In the genomic region with DNA sequence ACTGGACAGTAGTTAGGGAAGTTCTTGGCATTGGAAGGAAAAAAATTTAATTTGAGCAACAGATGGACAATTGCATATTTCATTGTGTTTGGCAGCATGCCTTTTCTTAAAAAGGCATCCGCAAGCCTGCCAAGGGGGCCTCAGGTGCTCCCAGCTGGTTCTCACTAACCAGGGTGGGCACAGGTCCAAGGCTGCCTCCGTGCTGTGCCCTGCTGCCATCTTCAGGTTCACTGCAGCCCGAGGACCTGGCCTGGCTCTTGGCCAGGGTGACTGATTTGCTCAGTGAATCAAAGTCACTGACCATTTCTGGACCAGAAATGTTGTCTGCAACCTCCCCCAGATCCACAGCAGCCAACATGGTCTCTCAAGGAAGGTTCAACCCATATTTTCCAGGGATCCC, we compare ENCODE assay signal across 11 mouse cellular contexts.
DNase-seq lines count a peak whose midpoint lies in the region; ATAC-seq and TF ChIP-seq lines count a peak whose summit lies in the region.
"Had no signal": no experiment of that assay in that cellular context is flagged by ENCODE, and none has a peak within 500 bp of the region (broad histone marks: within the 10 kb centered on the region; RNA-seq: fewer than 3 reads in every experiment).

No protein-coding gene starts in this region.

- 33% methylated on average over 3 of the region's 3 CpGs for WGBS in limb, embryonic 14.5 days
- WGBS in limb, embryonic 10.5 days, result 84% methylated on average over 3 of the region's 3 CpGs
- WGBS in cerebellum, adult 2 months, result 3% methylated on average over 3 of the region's 3 CpGs

- ATAC-seq in frontal cortex, adult (ENCODE audit: low TSS enrichment), result no peak
- no peak for ATAC-seq in limb, embryonic 14.5 days (ENCODE audit: low FRiP score, low read depth)
- ATAC-seq in inflammation-experienced regulatory T-cells, adult 6 months, result no peak
- ATAC-seq: activated CD4-positive, CD25-positive, alpha-beta regulatory T cell, adult 4 months had no signal

- H3K9ac ChIP-seq in limb, embryonic 14.5 days (ENCODE audit: low read depth, low read length, severe bottlenecking), result no peak overlapping the region
- H3K9ac ChIP-seq: lung, embryonic 15.5 days had no signal

- no peak overlapping the region for H3K4me3 ChIP-seq in limb, embryonic 14.5 days (replicated peaks; ENCODE audit: low read length)
- H3K4me3 ChIP-seq in limb, embryonic 10.5 days, result no peak overlapping the region
- no peak overlapping the region for H3K4me3 ChIP-seq in cerebellum, adult 2 months (replicated peaks; ENCODE audit: insufficient read depth, low read depth, low read length)
- H3K4me3 ChIP-seq: hindbrain, embryonic 10.5 days; lung, embryonic 15.5 days had no signal

- DNase-seq in frontal cortex, postnatal 14 days (ENCODE audit: low spot score in 2 of 2), result peak; percentile 4 to 8
- peak; percentile 48 for DNase-seq in limb, embryonic 14.5 days (ENCODE audit: low spot score)
- DNase-seq in limb, embryonic 10.5 days (ENCODE audit: low spot score), result no peak
- DNase-seq in cerebellum, adult 2 months, result peak; percentile 81 to 85
- DNase-seq in kidney, postnatal 25 days, result peak; percentile 85 to 86
- no peak for DNase-seq in T-cell, adult 2 months (ENCODE audit: low spot score)

- peaks cover 6% of the 10 kb centered on the region for H3K4me1 ChIP-seq in limb, embryonic 14.5 days (ENCODE audit: control insufficient read depth, insufficient read depth, low read length)
- H3K4me1 ChIP-seq in limb, embryonic 10.5 days, result peaks cover 16% of the 10 kb centered on the region
- peaks cover 3% of the 10 kb centered on the region for H3K4me1 ChIP-seq in cerebellum, adult 2 months (ENCODE audit: control insufficient read depth, insufficient read depth, low read length)
- H3K4me1 ChIP-seq: lung, embryonic 15.5 days had no signal

- H3K27me3 ChIP-seq in limb, embryonic 14.5 days (ENCODE audit: control insufficient read depth, insufficient read depth, low read length), result no peaks in the 10 kb centered on the region; the same call in 1 of the 2 replicates
- peaks cover 25% of the 10 kb centered on the region for H3K27me3 ChIP-seq in limb, embryonic 10.5 days (ENCODE audit: low read depth, poor library complexity, severe bottlenecking)
- H3K27me3 ChIP-seq in cerebellum, adult 2 months (ENCODE audit: control insufficient read depth, insufficient read depth, low read length), result no peaks in the 10 kb centered on the region; the same call in 1 of the 2 replicates
- H3K27me3 ChIP-seq: lung, embryonic 15.5 days had no signal

- H3K36me3 ChIP-seq in limb, embryonic 14.5 days (ENCODE audit: control insufficient read depth, insufficient read depth, low read length), result no peaks in the 10 kb centered on the region
- H3K36me3 ChIP-seq in limb, embryonic 10.5 days, result no peaks in the 10 kb centered on the region
- H3K36me3 ChIP-seq: hindbrain, embryonic 10.5 days; lung, embryonic 15.5 days had no signal

- no peak overlapping the region for H3K4me2 ChIP-seq in limb, embryonic 14.5 days (replicated peaks; ENCODE audit: low read depth, low read length, severe bottlenecking)
- H3K4me2 ChIP-seq: lung, embryonic 15.5 days had no signal

- no peaks in the 10 kb centered on the region for H3K9me3 ChIP-seq in limb, embryonic 14.5 days (ENCODE audit: control insufficient read depth, low read length)
- no peaks in the 10 kb centered on the region for H3K9me3 ChIP-seq in limb, embryonic 10.5 days (replicated peaks)
- H3K9me3 ChIP-seq: hindbrain, embryonic 10.5 days; lung, embryonic 15.5 days had no signal

- no peak for TF ChIP-seq CTCF in cerebellum, adult 2 months (IDR thresholded peaks at IDR 0.05; ENCODE audit: borderline replicate concordance, insufficient read depth, low read depth, low read length)

- H3K27ac ChIP-seq in limb, embryonic 14.5 days (replicated peaks; ENCODE audit: low read depth, low read length), result no peak overlapping the region
- no peak overlapping the region for H3K27ac ChIP-seq in limb, embryonic 10.5 days
- H3K27ac ChIP-seq in cerebellum, adult 2 months (ENCODE audit: insufficient read depth, low read length), result no peak overlapping the region
- H3K27ac ChIP-seq: hindbrain, embryonic 10.5 days; lung, embryonic 15.5 days had no signal

- TF ChIP-seq POLR2A in limb, embryonic 14.5 days (IDR thresholded peaks at IDR 0.05; ENCODE audit: borderline replicate concordance, extremely low read depth, insufficient read depth, insufficient read length), result no peak
- no peak for TF ChIP-seq POLR2A in cerebellum, adult 2 months (IDR thresholded peaks at IDR 0.05; ENCODE audit: borderline replicate concordance, insufficient read depth, low read length)

Comparison
In these comparisons a context has a peak if more than half of its experiments do, and no peak if none do; other contexts are left out.
1. DNase-seq: peak in frontal cortex, postnatal 14 days (2 of 2), limb, embryonic 14.5 days (single experiment), cerebellum, adult 2 months (2 of 2) and kidney, postnatal 25 days (2 of 2); none in limb, embryonic 10.5 days (single experiment) and T-cell, adult 2 months (single experiment).